Mouse (Mus musculus): ENCODE measurements at regions not wholly inside any gene's neighbourhood (a gene's known extent, or its start where the extent isn't known, plus 50 kb on each side); places are given as distances from the start of the nearest gene placed in this dataset.

GRCm38 (mm10) chr1:138388634-138389033 is 115.1 kb downstream of the Atp6v1g3 start:
- Histone ChIP-seq H3K4me3 (ENCODE audit: insufficient read depth in 1 of 2, low read depth in 1 of 2, low read length in 2 of 2, poor library complexity in 1 of 2, severe bottlenecking in 1 of 2) (no peak overlapping the region), H3K4me1 (ENCODE audit: control insufficient read depth in 2 of 2, insufficient read depth in 2 of 2, low read length in 2 of 2, poor library complexity in 1 of 2) (no peaks in the 10 kb centered on the region), H3K27ac (ENCODE audit: insufficient read depth, low read depth, low read length, poor library complexity, severe bottlenecking) (no peak overlapping the region), H3K36me3 (ENCODE audit: control insufficient read depth, insufficient read depth, low read length, poor library complexity, severe bottlenecking) (no peaks in the 10 kb centered on the region), H3K9me3 (ENCODE audit: control insufficient read depth, insufficient read depth, low read depth, low read length) (no peaks in the 10 kb centered on the region), H3K9ac (ENCODE audit: insufficient read depth, low read depth, low read length, poor library complexity, severe bottlenecking) (no peak overlapping the region)
- in situ Hi-C loops (cut with MboI; ENCODE audit: low sequenced_read_pairs in 2 of 2, unreplicated experiment in 2 of 2) = no loop called here
- no peak for DNase-seq (ENCODE audit: low read depth, low spot score)
- TF ChIP-seq ZC3H11A (IDR thresholded peaks at IDR 0.05; ENCODE audit: borderline replicate concordance, low read depth, low read length) (no peak), HCFC1 (IDR thresholded peaks at IDR 0.05; ENCODE audit: borderline replicate concordance, insufficient read depth, low read length) (no peak), MAFK (IDR thresholded peaks at IDR 0.05; ENCODE audit: insufficient read depth, low read depth, low read length) (no peak), ZNF384 (IDR thresholded peaks at IDR 0.05; ENCODE audit: low read depth, low read length) (no peak), CHD2 (IDR thresholded peaks at IDR 0.05; ENCODE audit: low read depth, low read length) (no peak)

GRCm38 (mm10) chr1:138389676-138390075 is 116.1 kb downstream of the Atp6v1g3 start:
- in situ Hi-C loops (cut with MboI; ENCODE audit: low sequenced_read_pairs in 2 of 2, unreplicated experiment in 2 of 2) = no loop called here
- H3K4me1 ChIP-seq (ENCODE audit: control insufficient read depth in 2 of 2, insufficient read depth in 2 of 2, low read length in 2 of 2, poor library complexity in 1 of 2) = no peaks in the 10 kb centered on the region

GRCm38 (mm10) chr1:138418610-138419009 is 145.1 kb downstream of the Atp6v1g3 start:
- H3K36me3 ChIP-seq (ENCODE audit: control insufficient read depth, insufficient read depth, low read length, poor library complexity, severe bottlenecking) = no peaks in the 10 kb centered on the region
- no peak overlapping the region for H3K4me3 ChIP-seq (ENCODE audit: insufficient read depth in 1 of 2, low read depth in 1 of 2, low read length in 2 of 2, poor library complexity in 1 of 2, severe bottlenecking in 1 of 2)
- no peaks in the 10 kb centered on the region for H3K4me1 ChIP-seq (ENCODE audit: control insufficient read depth in 2 of 2, insufficient read depth in 2 of 2, low read length in 2 of 2, poor library complexity in 1 of 2)
- in situ Hi-C loops (cut with MboI; ENCODE audit: low sequenced_read_pairs in 2 of 2, unreplicated experiment in 2 of 2) = no loop called here
- H3K9me3 ChIP-seq (ENCODE audit: control insufficient read depth, insufficient read depth, low read depth, low read length) = no peaks in the 10 kb centered on the region
- TF ChIP-seq ZNF384 (IDR thresholded peaks at IDR 0.05; ENCODE audit: low read depth, low read length) (no peak), CHD2 (IDR thresholded peaks at IDR 0.05; ENCODE audit: low read depth, low read length) (no peak), HCFC1 (IDR thresholded peaks at IDR 0.05; ENCODE audit: borderline replicate concordance, insufficient read depth, low read length) (no peak), ZC3H11A (IDR thresholded peaks at IDR 0.05; ENCODE audit: borderline replicate concordance, low read depth, low read length) (no peak), MAFK (IDR thresholded peaks at IDR 0.05; ENCODE audit: insufficient read depth, low read depth, low read length) (no peak)
- DNase-seq (ENCODE audit: low read depth, low spot score) = no peak
- no peak overlapping the region for H3K9ac ChIP-seq (ENCODE audit: insufficient read depth, low read depth, low read length, poor library complexity, severe bottlenecking)
- no peak overlapping the region for H3K27ac ChIP-seq (ENCODE audit: insufficient read depth, low read depth, low read length, poor library complexity, severe bottlenecking)

More at GRCm38 (mm10) chr1:138389676-138390075, 116.1 kb downstream of the Atp6v1g3 start:
- no peaks in the 10 kb centered on the region for H3K36me3 ChIP-seq (ENCODE audit: control insufficient read depth, insufficient read depth, low read length, poor library complexity, severe bottlenecking)
- no peaks in the 10 kb centered on the region for H3K9me3 ChIP-seq (ENCODE audit: control insufficient read depth, insufficient read depth, low read depth, low read length)
- DNase-seq (ENCODE audit: low read depth, low spot score) = no peak
- H3K27ac ChIP-seq (ENCODE audit: insufficient read depth, low read depth, low read length, poor library complexity, severe bottlenecking) = no peak overlapping the region
- no peak overlapping the region for H3K4me3 ChIP-seq (ENCODE audit: insufficient read depth in 1 of 2, low read depth in 1 of 2, low read length in 2 of 2, poor library complexity in 1 of 2, severe bottlenecking in 1 of 2)
- H3K9ac ChIP-seq (ENCODE audit: insufficient read depth, low read depth, low read length, poor library complexity, severe bottlenecking) = no peak overlapping the region
- no peak for TF ChIP-seq HCFC1 (IDR thresholded peaks at IDR 0.05; ENCODE audit: borderline replicate concordance, insufficient read depth, low read length)
- no peak for TF ChIP-seq ZC3H11A (IDR thresholded peaks at IDR 0.05; ENCODE audit: borderline replicate concordance, low read depth, low read length)
- TF ChIP-seq MAFK (IDR thresholded peaks at IDR 0.05; ENCODE audit: insufficient read depth, low read depth, low read length) = no peak
- TF ChIP-seq ZNF384 (IDR thresholded peaks at IDR 0.05; ENCODE audit: low read depth, low read length) = no peak

GRCm38 (mm10) chr1:138427416-138427815 is 153.9 kb downstream of the Atp6v1g3 start:
- Histone ChIP-seq H3K27ac (ENCODE audit: insufficient read depth, low read depth, low read length, poor library complexity, severe bottlenecking) (no peak overlapping the region), H3K9ac (ENCODE audit: insufficient read depth, low read depth, low read length, poor library complexity, severe bottlenecking) (no peak overlapping the region), H3K36me3 (ENCODE audit: control insufficient read depth, insufficient read depth, low read length, poor library complexity, severe bottlenecking) (no peaks in the 10 kb centered on the region), H3K4me1 (ENCODE audit: control insufficient read depth in 2 of 2, insufficient read depth in 2 of 2, low read length in 2 of 2, poor library complexity in 1 of 2) (no peaks in the 10 kb centered on the region), H3K9me3 (ENCODE audit: control insufficient read depth, insufficient read depth, low read depth, low read length) (no peaks in the 10 kb centered on the region), H3K4me3 (ENCODE audit: insufficient read depth in 1 of 2, low read depth in 1 of 2, low read length in 2 of 2, poor library complexity in 1 of 2, severe bottlenecking in 1 of 2) (no peak overlapping the region)
- no peak for DNase-seq (ENCODE audit: low read depth, low spot score)
- in situ Hi-C loops (cut with MboI; ENCODE audit: low sequenced_read_pairs in 2 of 2, unreplicated experiment in 2 of 2) = no loop called here
- TF ChIP-seq HCFC1 (IDR thresholded peaks at IDR 0.05; ENCODE audit: borderline replicate concordance, insufficient read depth, low read length) (no peak), ZNF384 (IDR thresholded peaks at IDR 0.05; ENCODE audit: low read depth, low read length) (no peak), ZC3H11A (IDR thresholded peaks at IDR 0.05; ENCODE audit: borderline replicate concordance, low read depth, low read length) (no peak), MAFK (IDR thresholded peaks at IDR 0.05; ENCODE audit: insufficient read depth, low read depth, low read length) (no peak), CHD2 (IDR thresholded peaks at IDR 0.05; ENCODE audit: low read depth, low read length) (no peak)

Data from ES-E14 (cell line).